Mouse (Mus musculus): ENCODE measurements around the gene Tas2r114. TPM values are rescaled to one million over a fixed set of nuclear protein-coding genes. Genes with fewer than 3 reads are reported as not detected.

Gene Tas2r114
- total and polyA plus RNA-seq, 3 experiments = not detected

- TF ChIP-seq CHD2 (IDR thresholded peaks at IDR 0.05; ENCODE audit: low read length) = no peak
- no peak for TF ChIP-seq HCFC1 (IDR thresholded peaks at IDR 0.05; ENCODE audit: low read depth, low read length)
- no peak for TF ChIP-seq UBTF (IDR thresholded peaks at IDR 0.05; ENCODE audit: low read depth, low read length)
- no peak for TF ChIP-seq ZNF384 (IDR thresholded peaks at IDR 0.05; ENCODE audit: low read depth, low read length)
- TF ChIP-seq JUND (conservative IDR thresholded peaks at IDR 0.05; ENCODE audit: low read depth, low read length) = no peak
- TF ChIP-seq USF1 (IDR thresholded peaks at IDR 0.05; ENCODE audit: low read depth, low read length) = no peak
- no peak for TF ChIP-seq CHD1 (IDR thresholded peaks at IDR 0.05; ENCODE audit: low read depth, low read length)
- no peak for TF ChIP-seq KAT2A (IDR thresholded peaks at IDR 0.05; ENCODE audit: insufficient replicate concordance, low read length)
- no peak for TF ChIP-seq POLR2AphosphoS2 (IDR thresholded peaks at IDR 0.05; ENCODE audit: low read depth, low read length)
- no peak for TF ChIP-seq MYC (IDR thresholded peaks at IDR 0.05; ENCODE audit: low read depth, low read length)
- TF ChIP-seq RCOR1 (conservative IDR thresholded peaks at IDR 0.05; ENCODE audit: low read depth, low read length) = no peak
- no peak for TF ChIP-seq MEF2A (IDR thresholded peaks at IDR 0.05; ENCODE audit: borderline replicate concordance, low read depth, low read length)
- dilution Hi-C loops (cut with MboI; ENCODE audit: extremely low pct_ligation_motif_present, extremely low pct_unique_long_range_greater_than_20kb, low sequenced_read_pairs) (no loop called here), in situ Hi-C loops (cut with MboI; ENCODE audit: low pct_ligation_motif_present, low pct_unique_long_range_greater_than_20kb, low sequenced_read_pairs) (no loop called here)
- no peak for DNase-seq (ENCODE audit: extremely low read depth)
- H3K9ac ChIP-seq (ENCODE audit: insufficient read depth, low read depth) = no peak within 1 kb of the TSS
- H3K27me3 ChIP-seq (replicated peaks) = no peaks in the 10 kb centered on the region
- H3K79me2 ChIP-seq (replicated peaks; ENCODE audit: control insufficient read depth, extremely low read depth, insufficient read depth, poor library complexity, severe bottlenecking) = no peaks in the 10 kb centered on the region
- H3K36me3 ChIP-seq (replicated peaks in 1 of 2; ENCODE audit: control insufficient read depth in 1 of 2, insufficient read depth in 1 of 2, low read length in 1 of 2) = no peaks in the 10 kb centered on the region
- no peaks in the 10 kb centered on the region for H3K4me1 ChIP-seq (ENCODE audit: control insufficient read depth in 1 of 2, insufficient read depth in 2 of 2)
- no peak within 1 kb of the TSS for H3K4me2 ChIP-seq (ENCODE audit: insufficient read depth, low read depth, poor library complexity, severe bottlenecking)
- H3K4me3 ChIP-seq (replicated peaks in 1 of 3; ENCODE audit: low read depth in 2 of 3, low read length in 2 of 3, poor library complexity in 1 of 3) = no peak within 1 kb of the TSS
- H3K9me3 ChIP-seq (replicated peaks; ENCODE audit: low read length) = peaks cover 20% of the 10 kb centered on the region
- no peak within 1 kb of the TSS for H3K27ac ChIP-seq (ENCODE audit: insufficient read depth, low read depth)
Measured at GRCm38 (mm10) chr6:131687395-131687794, 2.5 kb downstream of the Tas2r114 start, which contains the start of gene Tas2r105. Gene Tas2r105 (minus strand): TSS chr6:131687495.

GRCm38 (mm10) chr6:131685644-131686043 is 4.2 kb downstream of the Tas2r114 start, which contains the start of gene Tas2r104:
Gene Tas2r104 (minus strand): TSS chr6:131685744.
- dilution Hi-C loops (cut with MboI; ENCODE audit: extremely low pct_ligation_motif_present, extremely low pct_unique_long_range_greater_than_20kb, low sequenced_read_pairs) = no loop called here
- no peak within 1 kb of the TSS for H3K4me2 ChIP-seq (ENCODE audit: insufficient read depth, low read depth, poor library complexity, severe bottlenecking)
- no peaks in the 10 kb centered on the region for H3K36me3 ChIP-seq (replicated peaks in 1 of 2; ENCODE audit: control insufficient read depth in 1 of 2, insufficient read depth in 1 of 2, low read length in 1 of 2)
- H3K9me3 ChIP-seq (replicated peaks; ENCODE audit: low read length) = peaks cover 15% of the 10 kb centered on the region
- no peak within 1 kb of the TSS for H3K27ac ChIP-seq (ENCODE audit: insufficient read depth, low read depth)
- H3K27me3 ChIP-seq (replicated peaks) = no peaks in the 10 kb centered on the region
- no peak within 1 kb of the TSS for H3K9ac ChIP-seq (ENCODE audit: insufficient read depth, low read depth)
- no peak within 1 kb of the TSS for H3K4me3 ChIP-seq (replicated peaks in 1 of 3; ENCODE audit: low read depth in 2 of 3, low read length in 2 of 3, poor library complexity in 1 of 3)
- H3K4me1 ChIP-seq (ENCODE audit: control insufficient read depth in 1 of 2, insufficient read depth in 2 of 2) = no peaks in the 10 kb centered on the region
- TF ChIP-seq TBP (conservative IDR thresholded peaks at IDR 0.05; ENCODE audit: low read depth, low read length) (no peak), ELF1 (IDR thresholded peaks at IDR 0.05; ENCODE audit: low read depth, low read length) (no peak), MEF2A (IDR thresholded peaks at IDR 0.05; ENCODE audit: borderline replicate concordance, low read depth, low read length) (no peak), BHLHE40 (IDR thresholded peaks at IDR 0.05; ENCODE audit: low read depth, low read length) (no peak), ZMIZ1 (IDR thresholded peaks at IDR 0.05; ENCODE audit: low read depth, low read length) (no peak), POLR2AphosphoS2 (IDR thresholded peaks at IDR 0.05; ENCODE audit: low read depth, low read length) (no peak), HCFC1 (IDR thresholded peaks at IDR 0.05; ENCODE audit: low read depth, low read length) (no peak), MYC (IDR thresholded peaks at IDR 0.05; ENCODE audit: low read depth, low read length) (no peak), USF2 (conservative IDR thresholded peaks at IDR 0.05; ENCODE audit: low read depth, low read length) (no peak), MAX (IDR thresholded peaks at IDR 0.05; ENCODE audit: low read length) (no peak), NELFE (IDR thresholded peaks at IDR 0.05; ENCODE audit: low read depth, low read length) (no peak), EP300 (IDR thresholded peaks at IDR 0.05; ENCODE audit: low read length) (no peak), E2F4 (IDR thresholded peaks at IDR 0.05; ENCODE audit: insufficient replicate concordance, low read depth, low read length) (no peak), MXI1 (IDR thresholded peaks at IDR 0.05; ENCODE audit: low read depth, low read length) (no peak), RAD21 (IDR thresholded peaks at IDR 0.05; ENCODE audit: low read depth, low read length) (no peak), ZKSCAN1 (IDR thresholded peaks at IDR 0.05; ENCODE audit: borderline replicate concordance, low read depth, low read length) (no peak), MAFK (IDR thresholded peaks at IDR 0.05; ENCODE audit: insufficient replicate concordance, low read length) (no peak), TCF12 (IDR thresholded peaks at IDR 0.05; ENCODE audit: low read depth, low read length) (no peak), USF1 (IDR thresholded peaks at IDR 0.05; ENCODE audit: low read depth, low read length) (no peak), KAT2A (IDR thresholded peaks at IDR 0.05; ENCODE audit: insufficient replicate concordance, low read length) (no peak)
- in situ Hi-C loops (cut with MboI; ENCODE audit: low pct_ligation_motif_present, low pct_unique_long_range_greater_than_20kb, low sequenced_read_pairs) = no loop called here
- DNase-seq (ENCODE audit: extremely low read depth) = no peak
- no peaks in the 10 kb centered on the region for H3K79me2 ChIP-seq (replicated peaks; ENCODE audit: control insufficient read depth, extremely low read depth, insufficient read depth, poor library complexity, severe bottlenecking)
